Mouse (Mus musculus): ENCODE data around the gene Abcg8.

The Abcg8 gene

DNA sequence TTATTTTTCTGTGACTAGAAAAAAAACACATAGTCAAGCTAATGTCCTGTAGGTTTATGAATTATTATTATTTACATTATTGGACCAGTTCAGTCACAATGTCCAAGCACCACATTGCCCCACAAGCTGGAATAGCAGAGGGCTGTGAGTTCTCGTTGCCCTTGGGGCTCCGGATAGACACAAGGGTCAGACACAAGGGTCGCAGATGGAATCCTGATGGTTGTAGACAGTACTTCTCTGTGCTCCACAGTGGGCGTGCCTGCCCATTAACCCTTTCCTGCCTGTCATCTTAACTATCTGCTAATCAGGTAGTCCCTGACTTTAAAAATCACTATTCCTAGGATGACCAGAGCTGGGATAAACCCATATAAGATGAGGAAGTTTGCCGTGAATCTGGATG, 17.9 kb upstream of the Abcg8 start:
- DNase-seq (ENCODE audit: low read depth, low spot score) = no peak

GRCm38 (mm10) chr17:84658951-84659350, 17.2 kb upstream of the Abcg8 start:
- DNase-seq (ENCODE audit: low read depth, low spot score) = no peak

DNA sequence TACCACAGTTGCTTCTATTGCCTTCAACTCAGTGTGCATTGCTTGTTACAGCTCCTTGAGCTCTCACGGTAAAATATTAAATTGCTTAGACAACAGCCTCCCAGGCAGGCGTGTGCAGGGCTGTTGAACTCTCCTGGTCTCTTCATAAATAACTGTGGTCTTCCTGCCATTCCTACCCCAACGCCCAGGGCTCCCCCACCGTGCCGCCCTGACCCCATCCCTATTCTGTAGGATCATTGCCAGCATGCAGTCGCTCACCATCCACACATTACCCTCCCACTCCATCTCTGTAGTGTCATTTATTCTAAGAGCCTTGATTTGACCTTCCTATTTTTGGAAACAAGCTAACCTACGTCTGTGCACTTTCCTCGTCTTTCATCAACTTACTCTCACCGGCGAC, 11.0 kb upstream of the Abcg8 start:
- DNase-seq (ENCODE audit: low read depth, low spot score) = no peak

DNA sequence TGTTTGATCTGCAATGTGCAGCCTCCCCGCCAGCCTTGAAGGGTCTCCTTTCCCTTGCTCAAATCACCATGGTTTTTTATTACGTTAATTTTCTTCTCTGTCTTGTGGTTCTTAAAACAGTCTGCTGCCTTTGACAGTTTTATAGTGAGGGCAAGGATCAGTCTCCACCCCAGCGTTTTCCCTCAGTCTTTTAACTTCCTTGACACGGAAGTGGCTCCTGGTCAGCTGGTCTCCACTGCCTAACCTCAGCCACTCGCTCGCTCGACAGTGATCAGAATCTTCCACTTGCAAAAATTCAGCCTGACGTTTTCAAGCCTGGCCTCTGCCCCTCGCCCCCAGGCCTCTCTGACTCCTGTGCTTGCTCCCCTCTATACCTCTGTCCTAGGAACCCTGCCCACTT, 10.4 kb upstream of the Abcg8 start:
- DNase-seq (ENCODE audit: low read depth, low spot score) = no peak

DNA sequence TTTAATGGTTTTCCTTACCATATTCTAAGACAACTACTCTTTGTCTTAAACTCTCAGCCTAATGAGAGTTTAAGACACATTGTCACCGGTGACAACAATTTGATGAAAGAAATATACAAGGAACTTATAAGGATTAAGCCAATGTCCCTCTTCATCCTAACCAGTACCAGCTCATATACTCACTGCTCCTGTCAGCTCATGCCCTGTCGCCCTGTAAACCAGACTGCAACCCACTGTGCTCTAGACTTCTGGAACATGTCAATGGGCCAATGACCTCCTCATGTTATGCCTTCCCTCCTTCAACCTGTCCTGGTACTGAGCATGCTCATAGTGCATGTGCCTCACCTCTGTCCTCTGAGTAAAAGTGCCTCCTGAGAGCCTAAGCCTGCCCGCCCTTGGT, 8.3 kb upstream of the Abcg8 start:
- DNase-seq (ENCODE audit: low read depth, low spot score) = no peak

- no peak for DNase-seq (ENCODE audit: low read depth, low spot score)
Observed at GRCm38 (mm10) chr17:84672376-84673369, 3.4 kb upstream of the Abcg8 start.

DNA sequence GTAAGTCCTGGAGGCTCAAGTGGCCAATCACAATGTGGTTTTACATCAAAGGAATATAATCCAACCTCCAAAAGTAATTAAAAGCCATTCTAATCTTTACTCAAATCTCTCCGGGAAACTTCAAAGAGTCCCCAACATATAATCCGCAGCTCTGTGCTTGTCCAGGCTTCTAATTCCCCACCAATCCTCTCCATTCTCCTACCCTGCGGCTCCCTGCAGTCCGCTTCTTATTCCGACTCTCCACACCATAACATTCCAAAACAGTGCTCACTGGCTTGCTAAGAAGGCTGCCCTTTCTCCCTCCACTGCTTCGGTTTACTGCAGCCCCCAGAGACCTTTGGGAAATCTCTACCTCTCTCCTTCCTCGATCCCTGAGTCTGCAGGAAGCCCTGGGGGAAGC, 2.1 kb upstream of the Abcg8 start:
- no peak for DNase-seq (ENCODE audit: low read depth, low spot score)

DNA sequence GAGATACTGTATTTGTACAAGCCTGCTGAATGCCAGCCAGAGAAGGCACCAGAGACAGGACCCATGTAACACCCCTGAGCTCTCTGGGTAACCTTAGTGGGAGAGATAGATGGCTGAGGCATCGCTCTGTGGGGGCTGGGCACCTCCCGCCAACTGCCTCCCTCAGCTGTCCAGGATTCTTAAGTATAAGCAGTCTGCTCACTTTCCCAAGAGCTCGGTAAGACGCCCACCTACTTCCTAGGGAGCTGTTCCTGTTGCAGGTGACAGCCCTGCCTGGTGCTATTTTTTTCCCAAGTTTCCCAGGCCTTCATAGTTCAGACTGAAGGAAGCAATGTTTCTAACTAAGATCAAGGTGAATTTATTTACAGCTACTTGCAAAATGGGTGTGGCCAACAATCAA, 898 bp upstream of the Abcg8 start:
- DNase-seq (ENCODE audit: low read depth, low spot score) = no peak

DNA sequence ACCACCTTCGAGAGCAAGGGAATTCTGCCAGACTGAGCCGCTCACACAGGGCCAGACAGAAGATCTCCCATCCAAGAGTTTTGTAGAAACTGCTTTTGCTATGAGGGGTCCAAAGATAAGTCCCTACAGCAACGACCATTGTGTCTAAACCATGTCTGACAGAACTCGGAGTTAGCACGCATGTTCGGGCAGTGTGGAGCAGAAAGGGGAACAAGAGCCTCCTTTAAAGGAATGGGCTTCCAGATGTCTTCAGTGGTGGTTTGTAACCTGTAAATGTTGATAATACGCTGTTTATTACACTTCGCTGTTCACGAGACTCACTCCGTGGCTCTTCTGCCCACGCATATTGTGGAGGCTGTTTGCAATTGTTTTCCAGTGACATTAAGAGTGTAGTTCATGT, 1.5 kb downstream of the Abcg8 start:
- no peak for DNase-seq (ENCODE audit: low read depth, low spot score)

- DNase-seq (ENCODE audit: low read depth, low spot score) = no peak
Observed at GRCm38 (mm10) chr17:84681670-84682069, 5.6 kb downstream of the Abcg8 start.

- no peak for DNase-seq (ENCODE audit: low read depth, low spot score)
Observed at GRCm38 (mm10) chr17:84682734-84683717, 6.9 kb downstream of the Abcg8 start, which contains the start of gene Abcg5. Gene Abcg5, minus strand, starts transcription at chr17:84683011.

DNA sequence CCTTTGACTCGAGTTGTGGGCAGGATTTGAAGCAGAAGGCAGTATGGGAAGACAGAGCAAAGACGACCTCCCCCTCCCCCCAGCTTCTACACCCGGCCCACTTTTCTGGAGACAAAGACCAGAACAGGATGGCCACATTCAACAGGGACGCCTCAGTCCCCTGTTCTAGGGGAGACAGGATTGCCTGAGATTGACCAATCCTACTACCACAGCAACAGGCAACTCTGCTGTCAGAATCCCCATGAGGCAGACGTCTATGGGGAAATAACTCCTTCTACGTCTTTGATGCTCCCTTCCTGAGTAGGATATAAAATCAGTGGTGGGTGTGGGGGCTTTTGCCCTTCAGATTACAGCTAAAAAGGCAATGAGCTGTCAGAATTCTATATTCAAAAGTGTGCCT, 8.2 kb downstream of the Abcg8 start:
- no peak for DNase-seq (ENCODE audit: low read depth, low spot score)

- no peak for DNase-seq (ENCODE audit: low read depth, low spot score)
Observed at GRCm38 (mm10) chr17:84685286-84685685, 9.2 kb downstream of the Abcg8 start.

DNA sequence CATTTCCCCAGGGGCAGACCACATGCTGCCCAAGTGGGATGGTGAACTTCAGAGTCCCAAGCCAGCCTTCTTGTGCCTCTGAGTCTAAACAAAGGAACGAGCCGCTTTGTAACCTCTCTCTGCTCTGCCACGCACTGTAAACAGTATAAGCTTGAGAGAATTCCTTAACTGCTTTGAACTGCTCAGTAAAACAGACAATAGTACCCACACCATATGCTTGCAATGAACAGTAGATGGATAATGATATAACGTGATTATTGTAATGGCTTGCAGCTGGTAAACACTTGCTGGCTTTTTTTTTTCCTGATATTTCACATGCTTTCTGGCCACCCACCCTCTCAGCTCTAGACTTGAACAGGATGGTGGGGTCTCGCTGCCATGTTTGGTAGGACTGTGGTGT, 11.9 kb downstream of the Abcg8 start:
- DNase-seq (ENCODE audit: low read depth, low spot score) = no peak

- no peak for DNase-seq (ENCODE audit: low read depth, low spot score)
Observed at GRCm38 (mm10) chr17:84688834-84689233, 12.7 kb downstream of the Abcg8 start.

GRCm38 (mm10) chr17:84689316-84689715, 13.2 kb downstream of the Abcg8 start:
- no peak for DNase-seq (ENCODE audit: low read depth, low spot score)

DNA sequence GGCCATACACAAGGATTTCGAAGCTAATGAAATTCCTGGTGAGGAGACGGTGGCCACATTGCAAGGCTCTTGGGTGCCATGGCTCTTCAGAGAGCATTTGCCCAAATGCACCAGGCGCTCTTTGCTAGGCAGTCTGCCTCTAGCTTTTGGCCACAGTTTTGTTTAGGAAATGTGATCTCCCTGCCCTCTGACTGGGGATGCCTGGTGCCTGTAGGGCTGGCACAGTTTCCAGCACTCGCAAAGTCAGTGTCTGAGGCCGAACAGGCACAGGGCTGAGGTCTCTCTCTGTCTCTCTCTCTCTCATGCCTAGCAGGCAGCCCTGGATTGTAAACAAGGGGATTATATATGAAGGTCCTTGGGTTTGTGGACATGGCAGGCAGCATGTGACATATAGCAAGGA, 14.0 kb downstream of the Abcg8 start:
- DNase-seq (ENCODE audit: low read depth, low spot score) = no peak

- no peak for DNase-seq (ENCODE audit: low read depth, low spot score)
Observed at GRCm38 (mm10) chr17:84693741-84694140, 17.6 kb downstream of the Abcg8 start.

- no peak for DNase-seq (ENCODE audit: low read depth, low spot score)
Observed at GRCm38 (mm10) chr17:84696537-84696936, 20.4 kb downstream of the Abcg8 start.

DNA sequence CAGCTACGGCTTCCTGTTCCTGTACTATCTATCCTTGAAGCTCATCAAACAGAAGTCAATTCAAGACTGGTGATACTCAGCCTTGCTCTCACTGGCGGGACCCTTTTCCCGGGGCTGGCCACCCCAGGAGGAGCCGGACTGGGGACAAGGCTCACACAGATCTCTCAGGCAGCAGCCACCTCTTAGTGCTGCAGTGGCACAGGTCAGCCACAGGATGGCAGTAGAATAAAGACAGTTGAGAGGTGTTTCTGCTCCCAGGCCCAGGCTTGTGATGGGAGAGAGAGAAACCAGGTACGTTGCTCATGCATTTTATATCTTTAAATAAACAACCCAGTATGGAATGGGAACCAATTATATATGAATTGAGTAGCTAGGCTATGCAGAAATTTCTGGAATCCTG, 22.6 kb downstream of the Abcg8 start:
- DNase-seq (ENCODE audit: low read depth, low spot score) = no peak

DNA sequence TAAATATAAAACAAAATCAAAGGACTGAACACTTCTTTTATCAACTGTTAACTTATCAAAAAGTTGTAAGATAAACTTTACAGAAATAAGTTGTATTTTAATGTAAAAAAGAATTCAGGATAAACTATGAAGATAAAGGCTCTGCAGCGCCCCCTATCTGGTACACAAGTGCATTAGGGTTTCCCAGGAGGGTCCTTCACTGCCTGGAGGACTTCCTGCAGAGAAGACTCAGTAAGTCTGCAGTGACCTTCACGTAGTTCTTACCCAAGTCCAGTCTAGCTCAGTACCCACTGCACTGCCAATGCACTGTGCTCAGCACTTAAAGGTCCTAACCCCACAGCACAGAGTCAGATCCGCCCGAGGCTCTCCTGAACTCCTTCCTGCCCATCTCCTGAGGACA, 31.3 kb downstream of the Abcg8 start:
- DNase-seq (ENCODE audit: low read depth, low spot score) = no peak

DNA sequence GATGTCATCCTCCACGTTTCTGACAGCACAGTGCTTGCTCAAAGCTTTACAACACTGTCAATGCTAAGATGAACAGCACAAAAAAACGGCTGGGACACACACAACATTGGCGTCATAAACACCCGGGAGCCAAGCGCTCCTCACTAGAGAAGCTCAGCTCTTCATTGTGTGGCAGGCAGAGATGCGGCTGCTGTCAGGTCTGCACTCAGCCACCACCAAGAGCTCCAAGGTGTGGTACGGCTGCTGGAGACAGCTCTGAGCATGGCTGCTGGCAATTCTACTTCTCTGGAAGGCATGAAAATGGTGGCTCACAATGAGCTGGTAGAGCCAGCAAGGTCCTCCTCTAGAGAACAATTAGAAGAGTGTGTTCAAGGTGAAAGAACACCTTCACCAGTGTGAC, 32.7 kb downstream of the Abcg8 start:
- DNase-seq (ENCODE audit: low read depth, low spot score) = no peak
